Mouse (Mus musculus) embryonic facial prominence, embryonic 10.5 days (tissue): Measurements from ENCODE around the gene Sgms1. TPM values are rescaled to one million over a fixed set of nuclear protein-coding genes. Genes with fewer than 3 reads are reported as not detected.

Experiments
- DNase-seq: peaks from one replicate; pipeline ENCODE4 v3.0.0-alpha.2; 2017; ENCODE audit warnings: low spot score
- H3K27ac ChIP-seq: fragments of 300-500 bp; sonication (generic); replicated peaks from 2 replicates; pipeline ENCODE4 v1.5.1; 2016; ENCODE audit warnings: mild to moderate bottlenecking
- H3K27me3 ChIP-seq: fragments of 300-500 bp; sonication (generic); replicated peaks from 2 replicates; pipeline ENCODE4 v1.6.1; 2016; ENCODE audit warnings: low read depth, mild to moderate bottlenecking; ENCODE audit not compliant: poor library complexity, severe bottlenecking
- H3K36me3 ChIP-seq: fragments of 300-500 bp; sonication (generic); replicated peaks from 2 replicates; pipeline ENCODE4 v1.6.1; 2016; ENCODE audit warnings: mild to moderate bottlenecking, moderate library complexity
- H3K4me1 ChIP-seq: fragments of 300-500 bp; sonication (generic); 2 replicates; pipeline ENCODE4 v1.6.1; 2016
- H3K4me3 ChIP-seq: fragments of 300-500 bp; sonication (generic); 2 replicates; pipeline ENCODE4 v1.5.1; 2016; ENCODE audit warnings: mild to moderate bottlenecking, moderate library complexity
- H3K9me3 ChIP-seq: fragments of 300-500 bp; sonication (generic); 2 replicates; pipeline ENCODE4 v1.6.1; 2016; ENCODE audit warnings: mild to moderate bottlenecking
- WGBS: fragments of 180-500 bp; shearing (Covaris S2); methylation state at CpG from one replicate; pipeline ENCODE4 v1.1.7; 2016; 5-methylcytosine and 5-hydroxymethylcytosine counted together
- polyA plus RNA-seq: library from polyadenylated mRNA; unstranded; fragments of >200 nt; fragmentation: Nextera tagmentation; extraction: Ambion mirVana; gene quantifications from 2 replicates; pipeline ENCODE4 v1.2.1, GENCODE M21; 2016

Sgms1 gene
- polyA plus RNA-seq, 1 experiment from 2014 or later = 16.6 TPM

DNA sequence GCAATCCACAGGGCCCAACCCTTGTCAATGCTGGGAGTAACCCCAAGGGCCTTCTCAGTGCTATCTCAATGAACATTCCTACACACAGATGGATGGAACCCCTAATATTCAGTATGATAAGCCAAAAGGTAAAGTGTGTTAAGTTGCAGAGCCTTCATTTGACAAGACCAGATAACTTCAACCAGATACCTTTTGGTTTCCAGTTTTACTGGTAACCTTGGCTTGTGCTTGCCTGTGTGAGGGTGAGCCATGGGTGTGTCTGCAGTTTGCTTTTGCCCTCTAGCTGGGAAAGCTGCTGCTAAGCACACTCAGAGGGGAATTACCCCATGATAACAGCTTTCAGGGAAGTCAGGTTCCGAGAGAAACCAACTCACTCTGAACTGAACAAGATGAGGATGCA lies 125.8 kb downstream of the Sgms1 start:
- Histone ChIP-seq H3K27me3 (no peaks in the 10 kb centered on the region), H3K36me3 (no peaks in the 10 kb centered on the region), H3K4me3 (no peak overlapping the region), H3K27ac (no peak overlapping the region), H3K4me1 (peaks cover 21% of the 10 kb centered on the region), H3K9me3 (no peaks in the 10 kb centered on the region)
- no peak for DNase-seq
- 93% methylated on average over 1 of the region's 1 CpGs for WGBS

DNA sequence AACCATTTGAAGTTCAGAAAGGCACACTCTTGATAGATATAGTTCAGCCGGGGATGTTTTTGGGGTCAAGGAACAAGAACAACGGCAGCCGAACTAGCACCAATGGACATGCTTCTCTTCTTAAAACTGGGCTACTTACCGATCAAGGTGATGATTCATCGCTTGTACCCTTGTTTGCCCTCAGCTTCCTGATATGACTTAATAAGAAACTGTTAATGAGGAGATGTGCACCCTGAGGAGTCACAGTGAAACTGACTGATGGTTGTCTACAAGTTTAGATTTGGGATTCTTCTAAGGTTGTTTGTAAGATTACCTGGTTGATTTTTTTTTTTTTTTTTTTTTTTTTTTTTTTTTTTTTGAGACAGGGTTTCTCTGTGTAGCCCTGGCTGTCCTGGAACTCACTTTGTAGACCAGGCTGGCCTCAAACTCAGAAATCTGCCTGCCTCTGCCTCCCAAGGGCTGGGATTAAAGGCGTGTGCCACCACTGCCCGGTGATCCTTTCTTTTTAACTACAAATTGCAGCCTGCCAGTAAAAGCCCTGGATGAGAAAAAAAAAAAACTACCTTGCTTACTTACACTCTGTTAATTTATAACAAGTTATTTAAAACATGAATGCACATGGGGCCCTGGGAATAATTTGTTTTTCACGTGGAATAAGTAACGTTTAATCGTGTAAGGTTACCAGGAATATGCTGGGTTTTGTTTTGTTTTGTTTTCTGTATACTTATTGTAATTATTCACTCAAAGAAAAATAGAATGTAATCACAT lies 126.5 kb downstream of the Sgms1 start:
- WGBS = 94% methylated on average over 10 of the region's 10 CpGs
- H3K4me3 ChIP-seq = no peak overlapping the region
- no peaks in the 10 kb centered on the region for H3K27me3 ChIP-seq
- H3K36me3 ChIP-seq = no peaks in the 10 kb centered on the region
- no peak overlapping the region for H3K27ac ChIP-seq
- H3K4me1 ChIP-seq = peaks cover 21% of the 10 kb centered on the region
- no peaks in the 10 kb centered on the region for H3K9me3 ChIP-seq
- DNase-seq = no peak

- Histone ChIP-seq H3K36me3 (no peaks in the 10 kb centered on the region), H3K4me1 (peaks cover 29% of the 10 kb centered on the region), H3K4me3 (no peak overlapping the region), H3K27me3 (no peaks in the 10 kb centered on the region), H3K9me3 (no peaks in the 10 kb centered on the region), H3K27ac (no peak overlapping the region)
- WGBS = 48% methylated on average over 8 of the region's 8 CpGs
- no peak for DNase-seq
Measured at GRCm38 (mm10) chr19:32260869-32261688, 128.4 kb downstream of the Sgms1 start.

DNA sequence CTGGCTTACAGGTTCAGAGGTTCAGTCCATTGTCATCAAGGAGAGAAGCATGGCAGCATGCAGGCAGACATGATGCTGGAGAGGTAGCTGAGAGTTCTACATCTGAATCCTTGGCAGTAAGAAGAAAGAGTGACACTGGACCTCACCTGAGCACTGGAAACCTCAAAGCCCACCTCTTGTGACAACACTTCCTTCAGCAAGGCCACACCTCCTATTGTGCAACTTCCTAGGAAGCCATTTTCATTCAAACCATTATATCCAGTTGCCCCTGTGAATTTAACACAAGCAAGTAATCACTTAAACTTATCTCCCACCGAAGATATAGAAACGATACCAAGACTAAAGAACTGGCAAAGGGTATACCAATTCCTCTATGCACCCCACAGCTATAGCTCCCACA lies 129.7 kb downstream of the Sgms1 start:
- H3K27me3 ChIP-seq = no peaks in the 10 kb centered on the region
- no peak overlapping the region for H3K4me3 ChIP-seq
- H3K27ac ChIP-seq = no peak overlapping the region
- 92% methylated on average over 2 of the region's 2 CpGs for WGBS
- peaks cover 41% of the 10 kb centered on the region for H3K4me1 ChIP-seq
- DNase-seq = no peak
- H3K9me3 ChIP-seq = no peaks in the 10 kb centered on the region
- no peaks in the 10 kb centered on the region for H3K36me3 ChIP-seq

- Histone ChIP-seq H3K27me3 (no peaks in the 10 kb centered on the region), H3K27ac (no peak overlapping the region), H3K36me3 (no peaks in the 10 kb centered on the region), H3K4me1 (peaks cover 45% of the 10 kb centered on the region), H3K9me3 (no peaks in the 10 kb centered on the region), H3K4me3 (no peak overlapping the region)
- no peak for DNase-seq
- WGBS = 75% methylated on average over 4 of the region's 4 CpGs
Measured at GRCm38 (mm10) chr19:32259048-32259447, 130.5 kb downstream of the Sgms1 start.

DNA sequence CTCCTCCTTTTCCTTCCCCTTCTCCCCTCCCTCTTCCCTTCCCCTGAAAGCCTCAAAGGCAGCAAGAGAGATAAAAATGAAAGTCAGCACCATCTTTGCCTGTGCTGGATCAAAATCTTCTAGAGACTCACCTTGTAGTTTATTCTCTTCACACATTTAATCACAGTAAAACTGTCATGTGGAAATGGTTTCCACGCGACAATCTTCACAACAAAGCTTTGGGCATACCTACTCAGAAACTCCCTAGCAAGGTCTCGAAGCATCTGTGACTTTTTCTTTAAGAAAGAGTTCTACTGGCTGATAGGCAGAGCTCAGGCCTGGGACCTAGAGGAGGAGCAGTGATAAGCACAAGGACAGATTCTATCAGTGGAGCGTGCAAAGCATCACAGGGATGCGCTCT lies 131.4 kb downstream of the Sgms1 start:
- Histone ChIP-seq H3K27ac (no peak overlapping the region), H3K4me1 (peaks cover 47% of the 10 kb centered on the region), H3K9me3 (no peaks in the 10 kb centered on the region), H3K27me3 (no peaks in the 10 kb centered on the region), H3K4me3 (no peak overlapping the region), H3K36me3 (no peaks in the 10 kb centered on the region)
- DNase-seq = no peak
- 82% methylated on average over 5 of the region's 5 CpGs for WGBS

- Histone ChIP-seq H3K27me3 (no peaks in the 10 kb centered on the region), H3K9me3 (no peaks in the 10 kb centered on the region), H3K4me1 (peaks cover 52% of the 10 kb centered on the region), H3K4me3 (no peak overlapping the region), H3K36me3 (no peaks in the 10 kb centered on the region), H3K27ac (no peak overlapping the region)
- no peak for DNase-seq
- 87% methylated on average over 3 of the region's 3 CpGs for WGBS
Measured at GRCm38 (mm10) chr19:32257616-32258015, 131.9 kb downstream of the Sgms1 start.

GRCm38 (mm10) chr19:32256706-32257415 lies 132.7 kb downstream of the Sgms1 start:
- no peaks in the 10 kb centered on the region for H3K27me3 ChIP-seq
- H3K9me3 ChIP-seq = no peaks in the 10 kb centered on the region
- no peak overlapping the region for H3K27ac ChIP-seq
- peaks cover 51% of the 10 kb centered on the region for H3K4me1 ChIP-seq
- H3K36me3 ChIP-seq = no peaks in the 10 kb centered on the region
- H3K4me3 ChIP-seq = no peak overlapping the region
- 70% methylated on average over 4 of the region's 4 CpGs for WGBS
- no peak for DNase-seq

- Histone ChIP-seq H3K4me1 (peaks cover 41% of the 10 kb centered on the region), H3K4me3 (no peak overlapping the region), H3K27me3 (no peaks in the 10 kb centered on the region), H3K9me3 (no peaks in the 10 kb centered on the region), H3K36me3 (no peaks in the 10 kb centered on the region), H3K27ac (peak overlapping the region; percentile 59)
- WGBS = 34% methylated on average over 6 of the region's 6 CpGs
- no peak for DNase-seq
Measured at GRCm38 (mm10) chr19:32255429-32256185, 133.9 kb downstream of the Sgms1 start.

DNA sequence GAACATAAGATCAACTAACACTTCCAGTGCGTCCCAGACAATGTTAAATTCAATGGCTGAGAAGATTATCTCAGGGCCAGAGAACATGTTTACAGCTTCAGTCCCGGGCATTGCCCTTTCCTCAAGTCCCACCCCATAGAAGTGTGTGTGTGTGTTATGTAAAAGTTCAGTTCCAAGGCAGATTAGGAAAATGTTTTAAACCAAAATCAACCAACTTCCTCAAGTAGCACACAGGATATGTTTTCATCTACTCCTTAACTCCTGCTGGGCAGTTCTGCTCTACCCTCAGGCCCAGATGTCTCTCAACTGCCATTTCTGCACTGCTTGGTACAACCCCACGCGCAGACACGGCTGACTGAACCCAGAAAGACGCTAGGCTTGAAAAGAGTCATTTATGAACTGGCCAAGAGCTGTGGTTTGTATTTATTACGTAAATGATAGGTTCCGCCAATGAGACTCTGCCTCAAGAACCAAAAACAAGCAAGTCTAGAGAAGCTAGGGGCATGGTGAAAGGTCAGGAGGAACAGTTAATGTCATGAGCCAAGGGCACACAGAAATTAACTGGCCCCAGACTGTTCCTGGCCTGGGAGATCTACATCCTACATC lies 134.7 kb downstream of the Sgms1 start:
- no peaks in the 10 kb centered on the region for H3K27me3 ChIP-seq
- H3K4me3 ChIP-seq = no peak overlapping the region
- H3K36me3 ChIP-seq = no peaks in the 10 kb centered on the region
- H3K27ac ChIP-seq = peak overlapping the region; percentile 59
- H3K4me1 ChIP-seq = peaks cover 41% of the 10 kb centered on the region
- 36% methylated on average over 8 of the region's 8 CpGs for WGBS
- H3K9me3 ChIP-seq = no peaks in the 10 kb centered on the region
- DNase-seq = no peak

DNA sequence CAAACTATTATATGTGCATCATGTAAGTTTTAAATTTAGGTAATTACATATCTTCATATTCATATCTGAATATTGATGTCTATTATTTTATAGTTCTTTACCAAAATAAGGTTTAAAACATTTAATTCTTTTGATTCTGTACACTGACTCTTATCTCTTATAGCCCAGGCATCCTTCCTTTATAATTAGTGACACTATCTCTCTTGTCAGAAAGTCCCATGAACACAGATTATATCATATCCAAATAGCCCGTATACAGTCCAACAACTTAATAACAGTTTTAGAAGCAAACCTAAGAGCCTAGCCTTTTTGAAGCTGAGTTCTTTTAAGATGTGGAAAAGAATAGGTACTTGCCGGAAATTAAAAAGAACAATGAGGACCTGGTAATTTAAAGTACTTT lies 135.3 kb downstream of the Sgms1 start:
- Histone ChIP-seq H3K27ac (no peak overlapping the region), H3K36me3 (no peaks in the 10 kb centered on the region), H3K27me3 (no peaks in the 10 kb centered on the region), H3K9me3 (no peaks in the 10 kb centered on the region), H3K4me1 (peaks cover 41% of the 10 kb centered on the region), H3K4me3 (no peak overlapping the region)
- WGBS = 86% methylated on average over 2 of the region's 2 CpGs
- DNase-seq = no peak

GRCm38 (mm10) chr19:32252987-32253386 lies 136.5 kb downstream of the Sgms1 start:
- no peak overlapping the region for H3K27ac ChIP-seq
- no peak overlapping the region for H3K4me3 ChIP-seq
- no peak for DNase-seq
- H3K4me1 ChIP-seq = peaks cover 36% of the 10 kb centered on the region
- no peaks in the 10 kb centered on the region for H3K27me3 ChIP-seq
- H3K36me3 ChIP-seq = no peaks in the 10 kb centered on the region
- WGBS = 66% methylated on average over 7 of the region's 7 CpGs
- H3K9me3 ChIP-seq = no peaks in the 10 kb centered on the region
